ENCODE assay signal across 22 mouse cellular contexts in the genomic region with DNA sequence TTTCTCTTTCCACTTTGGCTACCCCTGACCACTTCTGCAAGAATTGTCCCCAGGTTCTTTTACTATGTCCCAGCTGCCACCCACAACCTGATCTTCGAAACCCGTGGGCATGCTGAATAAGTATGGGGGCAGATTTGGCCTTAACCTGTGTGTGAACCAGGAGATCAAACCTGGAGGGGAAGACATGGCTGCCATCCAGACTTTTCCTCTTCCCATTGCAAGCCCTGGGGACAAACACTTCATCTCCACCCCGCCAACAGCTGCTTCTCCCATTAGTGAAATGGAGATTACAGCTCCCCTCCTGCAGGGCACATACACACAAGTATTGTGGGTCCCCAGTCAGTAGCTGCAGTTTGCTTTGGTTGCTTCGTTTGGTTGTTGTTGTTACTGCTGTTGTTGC. TPM values are rescaled to one million over a fixed set of nuclear protein-coding genes. Genes with fewer than 3 reads are reported as not detected.
DNase-seq lines count a peak whose midpoint lies in the region; ATAC-seq and TF ChIP-seq lines count a peak whose summit lies in the region.
"Had no signal": no experiment of that assay in that cellular context is flagged by ENCODE, and none has a peak within 500 bp of the region (broad histone marks: within the 10 kb centered on the region; RNA-seq: fewer than 3 reads in every experiment).

No protein-coding gene starts in this region.

- DNase-seq in heart, adult 11 months: peak; percentile 95
- DNase-seq in heart, embryonic 10.5 days (ENCODE audit: low spot score): no peak
- DNase-seq in lung, embryonic 14.5 days: peak; percentile 24
- DNase-seq in lung, postnatal 25 days (ENCODE audit: low spot score): no peak
- DNase-seq in lung, postnatal 0 days (ENCODE audit: low spot score): peak; percentile 24
- DNase-seq in lung, adult 18-20 months: no peak
- peak; percentile 39 for DNase-seq in lung, postnatal 10 days
- no peak for DNase-seq in lung, postnatal 36 days
- DNase-seq: adrenal gland, adult 2 months; adrenal gland, adult 8-10 months; adrenal gland, postnatal 10 days; adrenal gland, postnatal 14 days; adrenal gland, postnatal 25 days; adrenal gland, postnatal 36 days; B cell, adult 2 months; cerebellum, adult 11 months; cerebellum, adult 11-12 months had no signal

- H3K27ac ChIP-seq in heart, embryonic 10.5 days: no peak overlapping the region
- H3K27ac ChIP-seq in lung, embryonic 14.5 days (ENCODE audit: low read depth): no peak overlapping the region
- H3K27ac ChIP-seq in lung, postnatal 0 days (ENCODE audit: low read length): no peak overlapping the region

- H3K27me3 ChIP-seq in heart, embryonic 10.5 days (ENCODE audit: insufficient read depth, poor library complexity, severe bottlenecking): peaks cover 6% of the 10 kb centered on the region; the same call in 1 of the 2 replicates
- no peaks in the 10 kb centered on the region for H3K27me3 ChIP-seq in lung, embryonic 14.5 days (ENCODE audit: insufficient read depth, low read length)
- no peaks in the 10 kb centered on the region for H3K27me3 ChIP-seq in lung, postnatal 0 days (replicated peaks; ENCODE audit: insufficient read depth, low read length)
- H3K27me3 ChIP-seq: Patski had no signal

- no peaks in the 10 kb centered on the region for H3K36me3 ChIP-seq in heart, embryonic 10.5 days
- no peaks in the 10 kb centered on the region for H3K36me3 ChIP-seq in lung, embryonic 14.5 days (ENCODE audit: insufficient read depth)
- no peaks in the 10 kb centered on the region for H3K36me3 ChIP-seq in lung, postnatal 0 days (ENCODE audit: insufficient read depth, low read length)
- H3K36me3 ChIP-seq: G1E had no signal

- no peak overlapping the region for H3K9ac ChIP-seq in lung, embryonic 14.5 days
- H3K9ac ChIP-seq in lung, postnatal 0 days (replicated peaks; ENCODE audit: low read depth): no peak overlapping the region

- no peak for TF ChIP-seq CTCF in lung, embryonic 14.5 days (IDR thresholded peaks at IDR 0.05; ENCODE audit: low read depth)
- no peak for TF ChIP-seq CTCF in lung, postnatal 0 days (IDR thresholded peaks at IDR 0.05)

- H3K4me3 ChIP-seq in heart, embryonic 10.5 days: no peak overlapping the region
- no peak overlapping the region for H3K4me3 ChIP-seq in lung, embryonic 14.5 days (ENCODE audit: low read depth, low read length)
- H3K4me3 ChIP-seq in lung, postnatal 0 days (ENCODE audit: low read depth, low read length): no peak overlapping the region

- no peak for TF ChIP-seq EP300 in lung, postnatal 0 days (IDR thresholded peaks at IDR 0.05)

- no peak for ATAC-seq in lung, embryonic 14.5 days (ENCODE audit: insufficient read depth)
- no peak for ATAC-seq in lung, postnatal 0 days
- ATAC-seq: activated CD4-positive, CD25-positive, alpha-beta regulatory T cell, adult 4 months; CD4-positive, CD25-positive, alpha-beta regulatory T cell, adult 4 months; Patski had no signal

- 46% methylated on average over 4 of the region's 4 CpGs for WGBS in heart, embryonic 10.5 days
- WGBS in lung, embryonic 14.5 days: 50% methylated on average over 4 of the region's 4 CpGs
- 52% methylated on average over 4 of the region's 4 CpGs for WGBS in lung, postnatal 0 days

- H3K4me1 ChIP-seq in heart, embryonic 10.5 days: peaks cover 37% of the 10 kb centered on the region
- H3K4me1 ChIP-seq in lung, embryonic 14.5 days (ENCODE audit: insufficient read depth): peaks cover 9% of the 10 kb centered on the region; the same call in 1 of the 2 replicates
- peaks cover 12% of the 10 kb centered on the region for H3K4me1 ChIP-seq in lung, postnatal 0 days (ENCODE audit: insufficient read depth, low read depth, low read length)

- no peak overlapping the region for H3K4me2 ChIP-seq in lung, embryonic 14.5 days
- no peak overlapping the region for H3K4me2 ChIP-seq in lung, postnatal 0 days (replicated peaks; ENCODE audit: low read depth, low read length)

- H3K9me3 ChIP-seq in heart, embryonic 10.5 days: no peaks in the 10 kb centered on the region; the same call in 1 of the 2 replicates
- no peaks in the 10 kb centered on the region for H3K9me3 ChIP-seq in lung, embryonic 14.5 days (ENCODE audit: low read depth, low read length)
- no peaks in the 10 kb centered on the region for H3K9me3 ChIP-seq in lung, postnatal 0 days (ENCODE audit: low read length)

RNA-seq across cellular contexts. Expression of a gene that starts 3.7 kb away (rescaled TPM):
- 4.2 and 5.9 TPM in 2 replicates for polyA plus RNA-seq in heart, embryonic 10.5 days (2016; fragmentation: Nextera tagmentation; extraction: Ambion mirVana)
- polyA plus RNA-seq in lung, embryonic 14.5 days (2014; fragmentation: Nextera tagmentation; extraction: Ambion mirVana): 2.7 and 3.6 TPM in 2 replicates
- 12.1 and 14.7 TPM in 2 replicates for polyA plus RNA-seq in lung, postnatal 0 days (2015; fragmentation: Nextera tagmentation; extraction: Ambion mirVana)

RNA-seq across cellular contexts. Expression of a gene that starts 3.9 kb away (rescaled TPM):
- polyA plus RNA-seq in heart, embryonic 10.5 days (2016; fragmentation: Nextera tagmentation; extraction: Ambion mirVana): 43.9 and 46.6 TPM in 2 replicates
- 46.3 and 49.6 TPM in 2 replicates for polyA plus RNA-seq in lung, embryonic 14.5 days (2014; fragmentation: Nextera tagmentation; extraction: Ambion mirVana)
- 63.1 and 69.2 TPM in 2 replicates for polyA plus RNA-seq in lung, postnatal 0 days (2015; fragmentation: Nextera tagmentation; extraction: Ambion mirVana)

RNA-seq across cellular contexts. Expression of a gene that starts 31.0 kb away (rescaled TPM):
- polyA plus RNA-seq in heart, embryonic 10.5 days (2016; fragmentation: Nextera tagmentation; extraction: Ambion mirVana): 0.16 and 0.23 TPM in 2 replicates
- polyA plus RNA-seq in lung, embryonic 14.5 days (2014; fragmentation: Nextera tagmentation; extraction: Ambion mirVana): not detected in 2 replicates
- not detected in 2 replicates for polyA plus RNA-seq in lung, postnatal 0 days (2015; fragmentation: Nextera tagmentation; extraction: Ambion mirVana)
- polyA plus RNA-seq: activated CD4-positive, CD25-positive, alpha-beta regulatory T cell, adult 4 months; brain, embryonic 14.5 days; CD4-positive, CD25-positive, alpha-beta regulatory T cell, adult 4 months; G1E had no signal

RNA-seq across cellular contexts. Expression of a gene that starts 34.7 kb away (rescaled TPM):
- 7.5 and 7.7 TPM in 2 replicates for polyA plus RNA-seq in heart, embryonic 10.5 days (2016; fragmentation: Nextera tagmentation; extraction: Ambion mirVana)
- polyA plus RNA-seq in lung, embryonic 14.5 days (2014; fragmentation: Nextera tagmentation; extraction: Ambion mirVana): 3.3 and 4.7 TPM in 2 replicates
- polyA plus RNA-seq in lung, postnatal 0 days (2015; fragmentation: Nextera tagmentation; extraction: Ambion mirVana): 1.7 and 1.8 TPM in 2 replicates
- polyA plus RNA-seq: activated CD4-positive, CD25-positive, alpha-beta regulatory T cell, adult 4 months; CD4-positive, CD25-positive, alpha-beta regulatory T cell, adult 4 months had no signal

Comparison
In these comparisons a context has a peak if more than half of its experiments do, and no peak if none do; other contexts are left out.
1. DNase-seq: peak in heart, adult 11 months (single experiment), lung, embryonic 14.5 days (single experiment), lung, postnatal 0 days (single experiment) and lung, postnatal 10 days (single experiment); none in heart, embryonic 10.5 days (single experiment), lung, postnatal 25 days (single experiment), lung, adult 18-20 months (0 of 2) and lung, postnatal 36 days (single experiment).